Mouse (Mus musculus): Measurements from ENCODE around the gene En2. TPM values are rescaled to one million over a fixed set of nuclear protein-coding genes. Genes with fewer than 3 reads are reported as not detected.

En2 gene
- polyA plus RNA-seq, 1 experiment from 2014 or later, result not detected

GRCm38 (mm10) chr5:28173674-28174073 lies 8.2 kb downstream of the En2 start:
- H3K36me3 ChIP-seq (ENCODE audit: control insufficient read depth, insufficient read depth, low read length), result no peaks in the 10 kb centered on the region
- no peaks in the 10 kb centered on the region for H3K9me3 ChIP-seq (ENCODE audit: control insufficient read depth, low read length)
- no peak for DNase-seq (ENCODE audit: low spot score)
- H3K4me1 ChIP-seq (replicated peaks; ENCODE audit: control insufficient read depth, insufficient read depth, low read length), result no peaks in the 10 kb centered on the region
- WGBS, result 7% methylated on average over 1 of the region's 1 CpGs
- no peak overlapping the region for H3K9ac ChIP-seq (ENCODE audit: low read depth, low read length)
- no peak overlapping the region for H3K4me3 ChIP-seq (ENCODE audit: low read depth, low read length)
- H3K4me2 ChIP-seq, result no peak overlapping the region
- H3K27ac ChIP-seq (ENCODE audit: low read depth, low read length), result no peak overlapping the region
- H3K27me3 ChIP-seq (replicated peaks; ENCODE audit: control insufficient read depth, insufficient read depth, low read length), result peaks cover 96% of the 10 kb centered on the region
- no peak for ATAC-seq (replicated peaks; ENCODE audit: low FRiP score)

GRCm38 (mm10) chr5:28174086-28174485 lies 8.6 kb downstream of the En2 start:
- H3K4me1 ChIP-seq (replicated peaks; ENCODE audit: control insufficient read depth, insufficient read depth, low read length), result no peaks in the 10 kb centered on the region
- H3K9me3 ChIP-seq (ENCODE audit: control insufficient read depth, low read length), result no peaks in the 10 kb centered on the region
- H3K36me3 ChIP-seq (ENCODE audit: control insufficient read depth, insufficient read depth, low read length), result no peaks in the 10 kb centered on the region
- H3K4me2 ChIP-seq, result no peak overlapping the region
- H3K9ac ChIP-seq (ENCODE audit: low read depth, low read length), result no peak overlapping the region
- H3K27ac ChIP-seq (ENCODE audit: low read depth, low read length), result no peak overlapping the region
- 3% methylated on average over 9 of the region's 9 CpGs for WGBS
- H3K4me3 ChIP-seq (ENCODE audit: low read depth, low read length), result no peak overlapping the region
- peaks cover 96% of the 10 kb centered on the region for H3K27me3 ChIP-seq (replicated peaks; ENCODE audit: control insufficient read depth, insufficient read depth, low read length)
- DNase-seq (ENCODE audit: low spot score) (no peak), ATAC-seq (replicated peaks; ENCODE audit: low FRiP score) (no peak)

- no peak overlapping the region for H3K4me3 ChIP-seq (ENCODE audit: low read depth, low read length)
- no peak overlapping the region for H3K4me2 ChIP-seq
- WGBS, result 4% methylated on average over 24 of the region's 24 CpGs
- H3K36me3 ChIP-seq (ENCODE audit: control insufficient read depth, insufficient read depth, low read length), result no peaks in the 10 kb centered on the region
- no peaks in the 10 kb centered on the region for H3K9me3 ChIP-seq (ENCODE audit: control insufficient read depth, low read length)
- no peak for ATAC-seq (replicated peaks; ENCODE audit: low FRiP score)
- H3K27ac ChIP-seq (ENCODE audit: low read depth, low read length), result no peak overlapping the region
- no peak for DNase-seq (ENCODE audit: low spot score)
- H3K4me1 ChIP-seq (replicated peaks; ENCODE audit: control insufficient read depth, insufficient read depth, low read length), result no peaks in the 10 kb centered on the region
- no peak overlapping the region for H3K9ac ChIP-seq (ENCODE audit: low read depth, low read length)
- peaks cover 94% of the 10 kb centered on the region for H3K27me3 ChIP-seq (replicated peaks; ENCODE audit: control insufficient read depth, insufficient read depth, low read length)
Measured at GRCm38 (mm10) chr5:28174876-28175569, 9.5 kb downstream of the En2 start.

- Histone ChIP-seq H3K9me3 (ENCODE audit: control insufficient read depth, low read length) (no peaks in the 10 kb centered on the region), H3K9ac (ENCODE audit: low read depth, low read length) (no peak overlapping the region), H3K27me3 (replicated peaks; ENCODE audit: control insufficient read depth, insufficient read depth, low read length) (peaks cover 95% of the 10 kb centered on the region), H3K4me1 (replicated peaks; ENCODE audit: control insufficient read depth, insufficient read depth, low read length) (no peaks in the 10 kb centered on the region), H3K36me3 (ENCODE audit: control insufficient read depth, insufficient read depth, low read length) (no peaks in the 10 kb centered on the region), H3K4me3 (ENCODE audit: low read depth, low read length) (no peak overlapping the region), H3K27ac (ENCODE audit: low read depth, low read length) (no peak overlapping the region), H3K4me2 (no peak overlapping the region)
- ATAC-seq (replicated peaks; ENCODE audit: low FRiP score) (no peak), DNase-seq (ENCODE audit: low spot score) (no peak)
- 4% methylated on average over 10 of the region's 10 CpGs for WGBS
Measured at GRCm38 (mm10) chr5:28175570-28175919, 10.1 kb downstream of the En2 start.

GRCm38 (mm10) chr5:28176023-28176422 lies 10.5 kb downstream of the En2 start:
- no peaks in the 10 kb centered on the region for H3K36me3 ChIP-seq (ENCODE audit: control insufficient read depth, insufficient read depth, low read length)
- no peak for DNase-seq (ENCODE audit: low spot score)
- no peak for ATAC-seq (replicated peaks; ENCODE audit: low FRiP score)
- no peak overlapping the region for H3K4me2 ChIP-seq
- H3K4me3 ChIP-seq (ENCODE audit: low read depth, low read length), result no peak overlapping the region
- peaks cover 93% of the 10 kb centered on the region for H3K27me3 ChIP-seq (replicated peaks; ENCODE audit: control insufficient read depth, insufficient read depth, low read length)
- no peak overlapping the region for H3K9ac ChIP-seq (ENCODE audit: low read depth, low read length)
- no peak overlapping the region for H3K27ac ChIP-seq (ENCODE audit: low read depth, low read length)
- H3K4me1 ChIP-seq (replicated peaks; ENCODE audit: control insufficient read depth, insufficient read depth, low read length), result no peaks in the 10 kb centered on the region
- no peaks in the 10 kb centered on the region for H3K9me3 ChIP-seq (ENCODE audit: control insufficient read depth, low read length)
- 14% methylated on average over 4 of the region's 4 CpGs for WGBS

GRCm38 (mm10) chr5:28176585-28176984 lies 11.1 kb downstream of the En2 start:
- no peak overlapping the region for H3K27ac ChIP-seq (ENCODE audit: low read depth, low read length)
- H3K4me3 ChIP-seq (ENCODE audit: low read depth, low read length), result no peak overlapping the region
- DNase-seq (ENCODE audit: low spot score) (no peak), ATAC-seq (replicated peaks; ENCODE audit: low FRiP score) (no peak)
- no peaks in the 10 kb centered on the region for H3K4me1 ChIP-seq (replicated peaks; ENCODE audit: control insufficient read depth, insufficient read depth, low read length)
- H3K9ac ChIP-seq (ENCODE audit: low read depth, low read length), result no peak overlapping the region
- H3K36me3 ChIP-seq (ENCODE audit: control insufficient read depth, insufficient read depth, low read length), result no peaks in the 10 kb centered on the region
- 12% methylated on average over 2 of the region's 2 CpGs for WGBS
- H3K9me3 ChIP-seq (ENCODE audit: control insufficient read depth, low read length), result no peaks in the 10 kb centered on the region
- H3K4me2 ChIP-seq, result no peak overlapping the region
- peaks cover 92% of the 10 kb centered on the region for H3K27me3 ChIP-seq (replicated peaks; ENCODE audit: control insufficient read depth, insufficient read depth, low read length)

GRCm38 (mm10) chr5:28178322-28178721 lies 12.8 kb downstream of the En2 start:
- DNase-seq (ENCODE audit: low spot score), result no peak
- ATAC-seq (replicated peaks; ENCODE audit: low FRiP score), result no peak
- Histone ChIP-seq H3K36me3 (ENCODE audit: control insufficient read depth, insufficient read depth, low read length) (no peaks in the 10 kb centered on the region), H3K4me1 (replicated peaks; ENCODE audit: control insufficient read depth, insufficient read depth, low read length) (no peaks in the 10 kb centered on the region), H3K9ac (ENCODE audit: low read depth, low read length) (no peak overlapping the region), H3K4me2 (no peak overlapping the region), H3K27ac (ENCODE audit: low read depth, low read length) (no peak overlapping the region), H3K27me3 (replicated peaks; ENCODE audit: control insufficient read depth, insufficient read depth, low read length) (peaks cover 75% of the 10 kb centered on the region), H3K4me3 (ENCODE audit: low read depth, low read length) (no peak overlapping the region), H3K9me3 (ENCODE audit: control insufficient read depth, low read length) (no peaks in the 10 kb centered on the region)
- WGBS, result 20% methylated on average over 5 of the region's 5 CpGs

- no peak overlapping the region for H3K9ac ChIP-seq (ENCODE audit: low read depth, low read length)
- H3K4me1 ChIP-seq (replicated peaks; ENCODE audit: control insufficient read depth, insufficient read depth, low read length), result no peaks in the 10 kb centered on the region
- ATAC-seq (replicated peaks; ENCODE audit: low FRiP score), result no peak
- WGBS, result 41% methylated on average over 7 of the region's 7 CpGs
- no peak overlapping the region for H3K4me3 ChIP-seq (ENCODE audit: low read depth, low read length)
- no peak overlapping the region for H3K27ac ChIP-seq (ENCODE audit: low read depth, low read length)
- H3K27me3 ChIP-seq (replicated peaks; ENCODE audit: control insufficient read depth, insufficient read depth, low read length), result peaks cover 65% of the 10 kb centered on the region
- DNase-seq (ENCODE audit: low spot score), result no peak
- no peaks in the 10 kb centered on the region for H3K36me3 ChIP-seq (ENCODE audit: control insufficient read depth, insufficient read depth, low read length)
- no peak overlapping the region for H3K4me2 ChIP-seq
- H3K9me3 ChIP-seq (ENCODE audit: control insufficient read depth, low read length), result no peaks in the 10 kb centered on the region
Measured at GRCm38 (mm10) chr5:28179237-28179790, 13.8 kb downstream of the En2 start.

Data from liver, embryonic 11.5 days (tissue).